Mouse (Mus musculus): ENCODE data around the gene Vezf1.

GRCm38 (mm10) chr11:88097173-88097572 lies 29.1 kb downstream of the Vezf1 start:
- TF ChIP-seq CTCF (IDR thresholded peaks at IDR 0.05; ENCODE audit: extremely low read depth, insufficient read length, insufficient replicate concordance, low read depth, low read length) = no peak
- no peak for TF ChIP-seq POLR2A (IDR thresholded peaks at IDR 0.05; ENCODE audit: low read depth, low read length)

Measured in small intestine, adult 2 months (tissue).